Mouse (Mus musculus): ENCODE data around the gene Ntng1.

GRCm38 (mm10) chr3:109782289-109782951 is 361.4 kb downstream of the Ntng1 start:
- TF ChIP-seq CTCF (IDR thresholded peaks at IDR 0.05; ENCODE audit: extremely low read depth, insufficient read depth, low read length) = peak; percentile 50
- TF ChIP-seq POLR2A (IDR thresholded peaks at IDR 0.05; ENCODE audit: extremely low read depth, insufficient read depth, low read length) = no peak

Data from cortical plate, adult 2 months (tissue).